Mouse (Mus musculus) liver, embryonic 16.5 days (tissue): Measurements from ENCODE around the gene Aspscr1. TPM values are rescaled to one million over a fixed set of nuclear protein-coding genes. Genes with fewer than 3 reads are reported as not detected.

ENCODE experiments used
- ATAC-seq: fragments of 200-750 bp; cut with Nextera tagmentation; 2 replicates; pipeline ENCODE4 v1.8.0; 2017; ENCODE audit warnings: low read depth, mild to moderate bottlenecking, moderate number of reproducible peaks, moderate library complexity
- H3K27ac ChIP-seq: fragments of 300-500 bp; sonication (generic); 2 replicates; pipeline ENCODE4 v1.5.1; 2014; ENCODE audit warnings: mild to moderate bottlenecking, low read length
- H3K27me3 ChIP-seq: fragments of 300-500 bp; sonication (generic); 2 replicates; pipeline ENCODE4 v1.6.1; 2014; ENCODE audit warnings: low read depth, low read length, mixed read lengths; ENCODE audit not compliant: control insufficient read depth, insufficient read depth
- H3K36me3 ChIP-seq: fragments of 300-500 bp; sonication (generic); 2 replicates; pipeline ENCODE4 v1.6.1; 2014; ENCODE audit warnings: mild to moderate bottlenecking; ENCODE audit not compliant: control insufficient read depth, insufficient read depth
- H3K4me1 ChIP-seq: fragments of 300-500 bp; sonication (generic); 2 replicates; pipeline ENCODE4 v1.6.1; 2014; ENCODE audit warnings: low read depth, low read length, mixed read lengths; ENCODE audit not compliant: control insufficient read depth
- H3K4me2 ChIP-seq: fragments of 300-500 bp; sonication (generic); 2 replicates; pipeline ENCODE4 v1.6.1; 2014; ENCODE audit warnings: low read depth, low read length, mixed read lengths
- H3K4me3 ChIP-seq: fragments of 300-500 bp; sonication (generic); 2 replicates; pipeline ENCODE4 v1.5.1; 2014; ENCODE audit warnings: low read depth, mild to moderate bottlenecking, low read length
- H3K9ac ChIP-seq: fragments of 300-500 bp; sonication (generic); 2 replicates; pipeline ENCODE4 v1.6.1; 2014; ENCODE audit warnings: low read depth, low read length
- H3K9me3 ChIP-seq: fragments of 300-500 bp; sonication (generic); replicated peaks from 2 replicates; pipeline ENCODE4 v1.6.1; 2016; ENCODE audit warnings: low read length; ENCODE audit not compliant: control insufficient read depth
- WGBS: fragments of 180-500 bp; shearing (Covaris S2); extraction: QIAGEN DNeasy Blood & Tissue Kit; methylation state at CpG from one replicate; pipeline ENCODE4 v1.1.7; 2014; ENCODE audit not compliant: insufficient replicate concordance; 5-methylcytosine and 5-hydroxymethylcytosine counted together
- polyA plus RNA-seq: library from polyadenylated mRNA; unstranded; fragments of >200 nt; fragmentation: Nextera tagmentation; extraction: Ambion mirVana; gene quantifications from 2 replicates; pipeline ENCODE4 v1.2.1, GENCODE M21; 2015

Aspscr1 gene
- polyA plus RNA-seq, 1 experiment from 2014 or later: 44.7 TPM

DNA sequence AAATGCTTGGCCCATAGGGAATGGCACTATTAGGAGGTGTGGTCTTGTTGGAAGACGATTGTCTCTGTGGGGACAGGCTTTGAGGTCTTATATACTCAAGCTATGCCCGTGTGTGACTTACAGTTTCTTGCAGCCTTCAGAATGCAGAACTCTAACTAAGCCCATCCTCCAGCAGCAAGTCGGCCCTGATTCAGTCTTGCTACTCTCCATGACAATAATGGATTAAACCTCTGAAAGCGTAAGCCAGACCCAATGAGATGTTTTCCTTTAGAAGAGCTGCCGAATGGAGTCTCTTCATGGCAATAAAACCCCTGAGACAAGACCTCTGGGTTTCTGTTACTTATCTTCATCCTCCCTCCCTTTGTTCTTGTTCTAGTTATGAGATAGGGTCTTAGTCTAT is 38.0 kb upstream of the Aspscr1 start:
- no peak overlapping the region for H3K4me3 ChIP-seq
- no peak overlapping the region for H3K4me2 ChIP-seq
- 77% methylated on average over 5 of the region's 5 CpGs for WGBS
- no peaks in the 10 kb centered on the region; the same call in 1 of the 2 replicates for H3K27me3 ChIP-seq
- H3K9ac ChIP-seq: no peak overlapping the region
- no peak for ATAC-seq
- no peaks in the 10 kb centered on the region for H3K9me3 ChIP-seq
- peaks cover 34% of the 10 kb centered on the region for H3K4me1 ChIP-seq
- H3K27ac ChIP-seq: no peak overlapping the region
- no peaks in the 10 kb centered on the region for H3K36me3 ChIP-seq

DNA sequence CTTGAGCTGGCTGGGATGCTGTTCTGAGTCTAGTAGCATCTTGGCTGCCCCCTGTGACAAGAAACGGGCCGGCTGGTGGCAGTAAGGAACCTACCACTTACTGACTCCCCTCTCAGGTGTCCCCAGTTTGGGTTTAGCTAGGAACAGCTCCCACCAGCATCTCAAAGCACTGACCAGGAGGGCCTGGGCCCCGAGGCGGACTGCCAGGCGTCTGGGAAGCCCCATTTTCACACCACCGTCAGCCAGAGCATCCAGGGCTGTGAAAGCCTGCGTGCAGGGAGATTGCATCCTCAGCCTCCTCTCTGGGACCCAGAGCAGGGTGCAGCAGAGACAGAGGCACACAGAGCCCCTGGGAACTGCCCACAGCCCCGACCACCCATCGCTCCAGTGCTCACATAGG is 31.5 kb upstream of the Aspscr1 start:
- WGBS: 58% methylated on average over 9 of the region's 9 CpGs
- H3K4me2 ChIP-seq: no peak overlapping the region
- no peaks in the 10 kb centered on the region for H3K36me3 ChIP-seq
- peaks cover 13% of the 10 kb centered on the region for H3K4me1 ChIP-seq
- no peak overlapping the region for H3K9ac ChIP-seq
- H3K4me3 ChIP-seq: no peak overlapping the region
- no peak overlapping the region for H3K27ac ChIP-seq
- H3K9me3 ChIP-seq: no peaks in the 10 kb centered on the region
- peaks cover 5% of the 10 kb centered on the region for H3K27me3 ChIP-seq
- ATAC-seq: no peak

DNA sequence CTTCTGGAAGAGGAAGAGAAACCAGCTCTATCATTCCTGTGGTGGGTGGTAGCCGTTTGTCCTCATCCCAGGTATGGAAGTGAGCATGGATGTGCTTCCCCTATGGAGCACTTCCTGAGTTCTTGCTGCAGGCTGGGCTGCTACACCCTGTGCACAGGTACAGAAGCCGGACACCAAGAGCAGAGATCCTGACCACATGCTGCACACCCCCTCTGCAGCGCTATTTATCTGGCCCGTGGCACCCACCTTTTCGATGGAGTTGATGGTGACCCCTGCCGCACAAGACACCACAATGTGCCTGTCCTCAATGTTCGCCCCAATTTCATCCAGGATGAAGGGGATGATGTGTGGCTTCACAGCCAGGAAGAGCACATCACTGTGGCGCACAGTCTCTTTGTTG is 30.9 kb upstream of the Aspscr1 start:
- Histone ChIP-seq H3K4me3 (no peak overlapping the region), H3K4me1 (peaks cover 13% of the 10 kb centered on the region), H3K36me3 (no peaks in the 10 kb centered on the region), H3K4me2 (no peak overlapping the region), H3K9ac (no peak overlapping the region), H3K27me3 (peaks cover 5% of the 10 kb centered on the region), H3K9me3 (no peaks in the 10 kb centered on the region), H3K27ac (no peak overlapping the region)
- 62% methylated on average over 8 of the region's 8 CpGs for WGBS
- ATAC-seq: no peak

DNA sequence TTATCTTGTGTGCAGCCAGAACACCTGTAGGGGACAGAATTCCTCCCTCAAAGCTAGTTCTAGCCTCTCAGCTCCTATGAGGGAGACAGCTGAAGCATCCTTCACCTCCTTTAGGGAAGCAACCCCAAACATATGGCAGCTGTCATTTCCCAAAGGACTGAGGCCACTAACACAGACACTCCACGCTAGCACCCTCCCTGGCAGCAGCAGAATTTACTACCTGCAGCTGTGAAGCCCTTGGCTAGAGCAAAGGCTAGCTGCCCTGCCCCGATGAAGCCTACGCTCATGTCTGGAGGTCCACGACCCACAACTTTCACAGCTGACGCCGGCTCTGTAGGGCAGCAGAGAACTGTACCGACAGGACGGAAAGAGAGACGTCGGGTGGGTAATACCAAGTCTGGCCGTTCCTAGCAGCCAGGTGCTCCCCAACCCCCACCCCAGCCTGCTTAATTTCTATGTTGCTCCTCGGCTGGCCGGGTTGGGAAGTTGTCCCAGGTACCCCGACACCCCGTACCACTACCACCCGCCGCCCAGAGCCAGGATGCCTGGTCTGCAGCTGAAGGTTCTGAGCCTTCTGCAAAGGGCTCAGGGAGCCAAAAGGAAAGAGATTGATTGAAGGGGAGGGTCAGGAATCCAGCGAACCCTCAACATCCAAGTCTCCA is 29.7 kb upstream of the Aspscr1 start:
- Histone ChIP-seq H3K4me3 (peak overlapping the region; percentile 61), H3K27ac (no peak overlapping the region)
- WGBS: 1% methylated on average over 18 of the region's 18 CpGs

DNA sequence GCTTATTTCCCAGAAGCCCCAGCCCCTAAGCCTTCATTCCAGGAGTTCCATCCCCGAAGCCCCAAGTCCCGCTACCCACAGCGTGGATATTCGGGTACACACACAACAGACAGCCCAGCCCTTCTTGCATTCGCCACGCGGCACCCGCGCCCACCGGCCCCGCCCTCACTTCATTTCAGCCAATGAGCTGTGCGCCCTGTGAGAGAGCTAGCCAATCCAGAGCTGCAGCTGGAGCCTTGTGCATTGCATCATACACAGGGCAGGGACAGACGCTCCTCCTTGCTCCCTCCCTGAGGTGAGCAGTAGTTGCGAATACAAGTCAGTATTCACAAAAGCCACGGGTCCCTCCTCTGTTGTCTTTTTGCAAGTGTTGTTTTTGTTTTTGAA is 29.2 kb upstream of the Aspscr1 start, which contains the start of gene Pycr1:
TSS of gene Pycr1 (minus strand) at position 169 of the 387 bp plus-strand sequence.
- peak within 1 kb of the TSS; percentile 61 for H3K4me3 ChIP-seq
- peak within 1 kb of the TSS; percentile 67 for H3K9ac ChIP-seq
- no peaks in the 10 kb centered on the region for H3K36me3 ChIP-seq
- no peak within 1 kb of the TSS for H3K27ac ChIP-seq
- H3K4me2 ChIP-seq: peak within 1 kb of the TSS; percentile 93
- under 1% methylated on average over 15 of the region's 15 CpGs for WGBS
- H3K27me3 ChIP-seq: peaks cover 7% of the 10 kb centered on the region
- H3K9me3 ChIP-seq: no peaks in the 10 kb centered on the region
- ATAC-seq: peak; percentile 100
- H3K4me1 ChIP-seq: peaks cover 18% of the 10 kb centered on the region

More for the DNA sequence above, 29.7 kb upstream of the Aspscr1 start:
- peak; percentile 22 for ATAC-seq
- no peaks in the 10 kb centered on the region for H3K9me3 ChIP-seq
- H3K4me1 ChIP-seq: peaks cover 16% of the 10 kb centered on the region
- peaks cover 5% of the 10 kb centered on the region for H3K27me3 ChIP-seq
- H3K4me2 ChIP-seq: peak overlapping the region; percentile 93
- H3K36me3 ChIP-seq: no peaks in the 10 kb centered on the region
- peak overlapping the region; percentile 67 for H3K9ac ChIP-seq

DNA sequence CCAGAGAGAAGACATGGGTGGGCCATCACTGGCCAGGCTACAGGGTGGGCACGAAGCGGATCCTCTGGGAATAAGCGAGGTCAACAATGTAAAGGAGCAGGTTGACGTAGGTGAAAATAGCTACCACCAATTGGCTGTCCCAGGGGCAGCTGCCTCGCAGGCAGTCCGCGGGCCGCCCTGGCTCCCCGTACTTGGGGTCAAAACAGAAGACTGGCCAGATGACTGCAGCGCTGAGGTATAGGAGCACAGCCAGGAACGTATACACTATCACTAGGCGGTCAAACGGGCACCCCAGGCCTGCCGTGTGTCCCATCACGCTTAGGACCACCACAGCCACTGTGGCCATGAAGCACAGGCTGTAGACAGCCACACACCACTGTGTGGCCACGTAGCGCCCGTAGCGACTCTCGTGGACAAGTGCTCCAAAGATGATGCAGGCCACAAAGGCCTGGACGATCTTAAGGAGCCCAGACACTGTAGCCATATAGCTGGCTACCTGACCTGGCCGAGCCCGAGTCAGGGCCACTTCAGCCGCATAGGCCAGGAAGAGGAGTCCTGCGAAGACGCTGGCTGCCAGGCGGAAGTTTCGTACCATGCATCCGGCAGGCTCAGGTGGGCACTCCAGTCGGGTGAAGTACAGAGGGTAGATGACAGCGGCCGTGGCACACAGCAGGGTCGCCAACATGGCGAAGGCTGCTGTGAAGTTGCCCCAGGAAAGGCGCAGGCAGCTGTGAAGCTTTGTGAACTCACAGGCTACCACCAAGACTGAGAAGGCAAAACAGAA is 25.5 kb upstream of the Aspscr1 start:
- peaks cover 10% of the 10 kb centered on the region for H3K27me3 ChIP-seq
- peak overlapping the region; percentile 45; the same call in 1 of the 2 replicates for H3K4me2 ChIP-seq
- no peak overlapping the region for H3K9ac ChIP-seq
- H3K4me1 ChIP-seq: peaks cover 18% of the 10 kb centered on the region
- H3K27ac ChIP-seq: no peak overlapping the region
- H3K36me3 ChIP-seq: no peaks in the 10 kb centered on the region
- 74% methylated on average over 35 of the region's 35 CpGs for WGBS
- H3K9me3 ChIP-seq: no peaks in the 10 kb centered on the region
- ATAC-seq: no peak
- H3K4me3 ChIP-seq: no peak overlapping the region

DNA sequence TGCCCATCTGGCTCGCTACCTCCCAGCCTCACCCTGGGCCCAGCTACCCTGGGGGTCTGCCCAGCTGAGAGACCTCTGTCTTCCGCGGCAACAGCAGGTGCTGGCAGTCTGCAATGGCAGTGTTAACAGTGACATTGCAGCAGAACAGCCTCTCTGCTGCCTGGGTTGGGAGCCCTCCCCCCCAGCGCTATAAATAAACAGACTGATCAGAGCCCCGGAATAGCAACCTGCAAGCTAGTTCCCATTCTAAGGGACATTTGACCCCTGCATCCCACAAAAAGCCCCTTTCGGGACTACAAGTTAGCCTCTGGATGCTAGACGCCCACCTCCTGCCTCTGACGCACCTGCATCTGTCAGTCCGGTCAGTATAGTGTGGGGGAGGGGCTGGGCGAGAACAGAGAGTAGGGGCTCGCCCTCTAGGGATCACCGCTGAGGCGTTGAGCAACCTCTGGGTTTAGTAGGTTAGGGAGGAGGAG is 24.7 kb upstream of the Aspscr1 start, which contains the start of gene Myadml2:
TSS of gene Myadml2 (minus strand) at position 158 of the 476 bp plus-strand sequence.
- Histone ChIP-seq H3K27ac (no peak within 1 kb of the TSS), H3K4me1 (peaks cover 12% of the 10 kb centered on the region), H3K9me3 (no peaks in the 10 kb centered on the region), H3K4me2 (peak within 1 kb of the TSS; percentile 45), H3K27me3 (peaks cover 5% of the 10 kb centered on the region), H3K9ac (0 out of 2 replicates have a peak within 1 kb of the TSS, but pooled peaks have one; percentile 25), H3K4me3 (peak within 1 kb of the TSS; percentile 32), H3K36me3 (no peaks in the 10 kb centered on the region)
- ATAC-seq: no peak
- 7% methylated on average over 13 of the region's 13 CpGs for WGBS

DNA sequence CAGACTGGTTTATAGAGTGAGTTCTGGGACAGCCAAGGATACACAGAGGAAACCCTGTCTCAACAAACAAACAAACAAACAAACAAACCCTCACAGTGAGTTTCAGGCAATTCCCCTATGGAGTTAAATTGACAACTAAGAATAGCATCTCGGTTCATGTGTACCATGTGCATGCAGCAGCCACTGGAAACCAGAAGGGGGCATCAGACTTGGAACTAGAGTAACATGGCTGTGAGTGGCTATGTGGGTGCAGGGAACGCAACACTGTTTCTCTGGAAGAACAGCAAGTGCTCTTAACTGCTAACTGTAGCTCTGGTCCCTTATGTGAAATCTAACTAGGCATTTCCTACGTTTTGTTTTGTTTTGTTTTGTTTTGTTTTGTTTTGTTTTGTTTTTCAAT is 20.9 kb upstream of the Aspscr1 start:
- Histone ChIP-seq H3K4me3 (no peak overlapping the region), H3K4me2 (no peak overlapping the region), H3K36me3 (no peaks in the 10 kb centered on the region), H3K4me1 (peaks cover 5% of the 10 kb centered on the region), H3K27me3 (peaks cover 11% of the 10 kb centered on the region), H3K9ac (no peak overlapping the region), H3K27ac (no peak overlapping the region), H3K9me3 (no peaks in the 10 kb centered on the region)
- no peak for ATAC-seq
- WGBS: 61% methylated on average over 3 of the region's 3 CpGs

DNA sequence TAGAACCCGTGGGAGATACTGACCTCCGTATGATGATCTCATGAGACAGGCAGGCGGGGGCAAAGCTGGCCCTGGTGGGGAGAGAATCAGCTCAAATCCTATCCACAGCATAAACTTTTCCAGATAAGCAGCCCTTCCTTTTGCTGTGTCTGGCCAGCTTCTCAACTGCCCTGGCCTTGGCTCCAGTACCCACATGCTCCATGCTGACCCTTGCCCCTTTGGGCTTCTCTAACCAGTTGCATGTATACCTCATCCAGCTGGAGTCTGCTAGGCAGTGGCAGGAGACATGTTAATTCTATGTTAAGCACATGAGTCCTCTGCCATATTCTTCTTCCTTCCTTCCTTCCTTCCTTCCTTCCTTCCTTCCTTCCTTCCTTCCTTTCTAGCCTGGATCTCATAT is 18.0 kb upstream of the Aspscr1 start:
- Histone ChIP-seq H3K27me3 (peaks cover 30% of the 10 kb centered on the region), H3K4me3 (no peak overlapping the region), H3K36me3 (no peaks in the 10 kb centered on the region), H3K27ac (no peak overlapping the region), H3K9ac (no peak overlapping the region), H3K4me1 (peaks cover under 1% of the 10 kb centered on the region; the same call in 1 of the 2 replicates), H3K9me3 (no peaks in the 10 kb centered on the region), H3K4me2 (no peak overlapping the region)
- WGBS: 43% methylated on average over 3 of the region's 3 CpGs
- no peak for ATAC-seq
